Mouse (Mus musculus): Measurements from ENCODE around the gene Gm49361.
"Not testable (repeated sequence)": the region's sequence is repeated elsewhere in the genome, so short reads cannot be mapped to it uniquely, and the experiment has no call there.

Gm49361 gene

GRCm38 (mm10) chr14:57687441-57687840, 58.5 kb downstream of the Gm49361 start:
- no peak for DNase-seq

GRCm38 (mm10) chr14:57686647-57687046, 59.3 kb downstream of the Gm49361 start:
- no peak for DNase-seq

GRCm38 (mm10) chr14:57684579-57684978, 61.3 kb downstream of the Gm49361 start:
- peak; percentile 42 to 81 for DNase-seq

GRCm38 (mm10) chr14:57682751-57683150, 63.2 kb downstream of the Gm49361 start:
- DNase-seq, result no peak

- DNase-seq, result peak; percentile 81 to 87
Measured at GRCm38 (mm10) chr14:57679958-57680535, 65.9 kb downstream of the Gm49361 start.

- no peak for DNase-seq
Measured at GRCm38 (mm10) chr14:57679523-57679922, 66.4 kb downstream of the Gm49361 start.

GRCm38 (mm10) chr14:57675481-57675880, 70.4 kb downstream of the Gm49361 start:
- DNase-seq, result no peak

GRCm38 (mm10) chr14:57665628-57665950, 80.3 kb downstream of the Gm49361 start:
- no peak for DNase-seq

- peak; percentile 86 to 89 for DNase-seq
Measured at GRCm38 (mm10) chr14:57664822-57665627, 80.9 kb downstream of the Gm49361 start, which contains the start of gene Xpo4. TSS of gene Xpo4 (minus strand) at chr14:57665430.

- no peak for DNase-seq
Measured at GRCm38 (mm10) chr14:57664311-57664821, 81.5 kb downstream of the Gm49361 start.

- no peak for DNase-seq
Measured at GRCm38 (mm10) chr14:57663630-57664029, 82.3 kb downstream of the Gm49361 start.

GRCm38 (mm10) chr14:57658301-57658700, 87.6 kb downstream of the Gm49361 start:
- DNase-seq, result no peak

- no peak for DNase-seq
Measured at GRCm38 (mm10) chr14:57657500-57657899, 88.4 kb downstream of the Gm49361 start.

GRCm38 (mm10) chr14:57656519-57656918, 89.4 kb downstream of the Gm49361 start:
- not testable (repeated sequence) for DNase-seq

- no peak for DNase-seq
Measured at GRCm38 (mm10) chr14:57649501-57649900, 96.4 kb downstream of the Gm49361 start.

- DNase-seq, result no peak
Measured at GRCm38 (mm10) chr14:57646155-57646554, 99.7 kb downstream of the Gm49361 start.

GRCm38 (mm10) chr14:57639153-57639552, 106.8 kb downstream of the Gm49361 start:
- DNase-seq, result no peak

GRCm38 (mm10) chr14:57634141-57634540, 111.8 kb downstream of the Gm49361 start:
- DNase-seq, result no peak

GRCm38 (mm10) chr14:57629595-57629994, 116.3 kb downstream of the Gm49361 start:
- peak in 1 of 2 experiments; percentile 21 for DNase-seq

GRCm38 (mm10) chr14:57622934-57623333, 123.0 kb downstream of the Gm49361 start:
- DNase-seq, result no peak

GRCm38 (mm10) chr14:57621699-57622098, 124.2 kb downstream of the Gm49361 start:
- DNase-seq, result no peak

GRCm38 (mm10) chr14:57620598-57621236, 125.2 kb downstream of the Gm49361 start:
- no peak for DNase-seq

GRCm38 (mm10) chr14:57619487-57619886, 126.4 kb downstream of the Gm49361 start:
- DNase-seq, result peak in 1 of 2 experiments; percentile 61

GRCm38 (mm10) chr14:57617675-57618074, 128.2 kb downstream of the Gm49361 start:
- DNase-seq, result no peak

Data from lung, postnatal 4 days (tissue).